Mouse (Mus musculus): ENCODE results near the gene Spata32. TPM values are rescaled to one million over a fixed set of nuclear protein-coding genes. Genes with fewer than 3 reads are reported as not detected.
"Not testable (repeated sequence)": the region's sequence is repeated elsewhere in the genome, so short reads cannot be mapped to it uniquely, and the experiment has no call there.

The Spata32 gene
- total RNA-seq, 2 experiments from 2014 or later: 1.4 TPM; not detected in 1

GRCm38 (mm10) chr11:103247504-103248177 lies 29.4 kb upstream of the Spata32 start:
- peak; percentile 18; the same call in 1 of the 2 replicates for ATAC-seq (replicated peaks; ENCODE audit: poor library complexity, severe bottlenecking)

GRCm38 (mm10) chr11:103246731-103247290 lies 28.6 kb upstream of the Spata32 start:
- ATAC-seq (replicated peaks; ENCODE audit: poor library complexity, severe bottlenecking): no peak

- peak; percentile 39 for ATAC-seq (replicated peaks; ENCODE audit: poor library complexity, severe bottlenecking)
These were observed 28.0 kb upstream of the Spata32 start for GRCm38 (mm10) chr11:103246081-103246730.

GRCm38 (mm10) chr11:103244856-103245255 lies 26.6 kb upstream of the Spata32 start:
- no peak for ATAC-seq (replicated peaks; ENCODE audit: poor library complexity, severe bottlenecking)

GRCm38 (mm10) chr11:103240740-103241139 lies 22.5 kb upstream of the Spata32 start:
- no peak for ATAC-seq (replicated peaks; ENCODE audit: poor library complexity, severe bottlenecking)

GRCm38 (mm10) chr11:103237757-103238156 lies 19.5 kb upstream of the Spata32 start:
- no peak for ATAC-seq (replicated peaks; ENCODE audit: poor library complexity, severe bottlenecking)

- no peak for ATAC-seq (replicated peaks; ENCODE audit: poor library complexity, severe bottlenecking)
These were observed 18.7 kb upstream of the Spata32 start for GRCm38 (mm10) chr11:103236903-103237302.

GRCm38 (mm10) chr11:103236431-103236830 lies 18.2 kb upstream of the Spata32 start:
- ATAC-seq (replicated peaks; ENCODE audit: poor library complexity, severe bottlenecking): no peak

- no peak for ATAC-seq (replicated peaks; ENCODE audit: poor library complexity, severe bottlenecking)
These were observed 17.5 kb upstream of the Spata32 start for GRCm38 (mm10) chr11:103235702-103236101.

- no peak for ATAC-seq (replicated peaks; ENCODE audit: poor library complexity, severe bottlenecking)
These were observed 16.2 kb upstream of the Spata32 start for GRCm38 (mm10) chr11:103234447-103234846.

- ATAC-seq (replicated peaks; ENCODE audit: poor library complexity, severe bottlenecking): peak; percentile 94
These were observed 14.7 kb upstream of the Spata32 start for GRCm38 (mm10) chr11:103232966-103233365.

GRCm38 (mm10) chr11:103231367-103231766 lies 13.1 kb upstream of the Spata32 start:
- no peak for ATAC-seq (replicated peaks; ENCODE audit: poor library complexity, severe bottlenecking)

- ATAC-seq (replicated peaks; ENCODE audit: poor library complexity, severe bottlenecking): no peak
These were observed 12.4 kb upstream of the Spata32 start for GRCm38 (mm10) chr11:103230626-103231025.

- ATAC-seq (replicated peaks; ENCODE audit: poor library complexity, severe bottlenecking): no peak
These were observed 11.4 kb upstream of the Spata32 start for GRCm38 (mm10) chr11:103229608-103230007.

GRCm38 (mm10) chr11:103223951-103224456 lies 5.8 kb upstream of the Spata32 start:
- ATAC-seq (replicated peaks; ENCODE audit: poor library complexity, severe bottlenecking): no peak

GRCm38 (mm10) chr11:103223444-103223843 lies 5.2 kb upstream of the Spata32 start:
- no peak for ATAC-seq (replicated peaks; ENCODE audit: poor library complexity, severe bottlenecking)

GRCm38 (mm10) chr11:103222718-103223117 lies 4.5 kb upstream of the Spata32 start:
- not testable (repeated sequence) for ATAC-seq (replicated peaks; ENCODE audit: poor library complexity, severe bottlenecking)

GRCm38 (mm10) chr11:103221437-103221836 lies 3.2 kb upstream of the Spata32 start:
- no peak for ATAC-seq (replicated peaks; ENCODE audit: poor library complexity, severe bottlenecking)

GRCm38 (mm10) chr11:103219995-103220394 lies 1.8 kb upstream of the Spata32 start:
- no peak for ATAC-seq (replicated peaks; ENCODE audit: poor library complexity, severe bottlenecking)

GRCm38 (mm10) chr11:103219259-103219658 lies 1.0 kb upstream of the Spata32 start:
- no peak for ATAC-seq (replicated peaks; ENCODE audit: poor library complexity, severe bottlenecking)

GRCm38 (mm10) chr11:103218517-103218901 lies 277 bp upstream of the Spata32 start:
- no peak for ATAC-seq (replicated peaks; ENCODE audit: poor library complexity, severe bottlenecking)

All from granulocyte monocyte progenitor cell, adult 5-6 weeks (primary cell).